Mouse (Mus musculus): ENCODE data around the gene Lpin2. TPM values are rescaled to one million over a fixed set of nuclear protein-coding genes. Genes with fewer than 3 reads are reported as not detected.

Lpin2 gene
- polyA plus RNA-seq, 1 experiment, result 55.8 TPM

DNA sequence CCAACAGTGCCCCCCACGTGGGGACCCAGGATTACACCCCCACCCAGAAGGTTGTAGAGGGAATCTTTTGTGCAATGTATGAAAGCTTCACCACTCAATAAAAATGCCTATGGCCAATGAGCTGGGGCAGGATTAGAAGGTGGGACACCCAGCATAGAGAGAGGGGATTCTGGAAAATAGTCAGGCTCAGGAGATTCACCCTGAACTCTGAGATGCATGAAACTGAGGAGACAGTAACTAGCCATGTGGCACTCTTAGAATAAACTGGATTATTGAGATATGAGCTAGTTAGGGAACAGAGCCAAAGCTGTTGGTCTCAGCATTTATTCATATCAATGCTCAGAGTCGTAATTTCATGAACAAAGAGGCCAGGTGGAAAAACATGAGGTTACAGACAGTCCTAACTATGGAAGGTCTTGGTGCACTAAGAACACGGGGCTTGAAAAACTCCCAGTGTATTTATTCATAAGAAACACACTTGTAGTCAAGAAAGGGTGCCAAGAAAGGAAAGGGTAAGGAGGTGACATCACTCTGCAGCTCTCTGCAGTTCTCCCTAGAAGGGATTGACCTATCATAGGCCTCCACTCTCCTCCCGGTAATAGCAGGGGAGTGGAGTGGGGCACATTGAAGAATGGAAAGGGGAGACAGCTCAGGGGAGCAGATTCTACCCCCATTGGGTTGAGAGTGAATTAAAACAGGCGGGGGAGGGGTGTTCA is 83.1 kb downstream of the Lpin2 start:
- 56% methylated on average over 5 of the region's 5 CpGs for WGBS
- no peak for DNase-seq
- no peaks in the 10 kb centered on the region for H3K4me1 ChIP-seq (ENCODE audit: control insufficient read depth, insufficient read depth, low read length)
- no peak overlapping the region for H3K4me3 ChIP-seq (replicated peaks; ENCODE audit: extremely low read depth, low read depth, low read length)
- TF ChIP-seq CTCF (IDR thresholded peaks at IDR 0.05; ENCODE audit: insufficient read depth, low read length) (no peak), POLR2A (IDR thresholded peaks at IDR 0.05; ENCODE audit: borderline replicate concordance, extremely low read depth, low read depth, low read length) (no peak)

DNA sequence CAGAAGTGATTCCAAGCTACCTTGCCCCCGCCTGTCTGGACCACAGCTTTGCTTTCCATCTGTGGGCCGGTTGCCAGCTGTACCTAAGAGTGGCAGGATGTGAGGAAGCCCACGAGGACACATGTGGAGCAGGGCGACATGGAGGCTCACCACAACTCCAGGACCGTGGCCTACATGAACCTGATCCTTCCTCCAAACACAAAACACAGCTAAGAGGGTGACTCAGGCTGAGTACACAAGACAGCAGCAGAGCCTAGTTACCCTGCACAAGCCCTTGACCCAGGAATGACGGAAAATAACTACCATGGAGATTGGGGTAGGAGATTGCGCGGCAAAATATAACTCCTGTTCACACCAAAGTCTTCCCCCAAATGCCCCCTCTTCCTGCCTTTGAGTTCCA is 85.0 kb downstream of the Lpin2 start:
- H3K4me1 ChIP-seq (ENCODE audit: control insufficient read depth, insufficient read depth, low read length), result no peaks in the 10 kb centered on the region
- TF ChIP-seq POLR2A (IDR thresholded peaks at IDR 0.05; ENCODE audit: borderline replicate concordance, extremely low read depth, low read depth, low read length) (no peak), CTCF (IDR thresholded peaks at IDR 0.05; ENCODE audit: insufficient read depth, low read length) (no peak)
- DNase-seq, result no peak
- WGBS, result 59% methylated on average over 8 of the region's 8 CpGs
- no peak overlapping the region for H3K4me3 ChIP-seq (replicated peaks; ENCODE audit: extremely low read depth, low read depth, low read length)

DNA sequence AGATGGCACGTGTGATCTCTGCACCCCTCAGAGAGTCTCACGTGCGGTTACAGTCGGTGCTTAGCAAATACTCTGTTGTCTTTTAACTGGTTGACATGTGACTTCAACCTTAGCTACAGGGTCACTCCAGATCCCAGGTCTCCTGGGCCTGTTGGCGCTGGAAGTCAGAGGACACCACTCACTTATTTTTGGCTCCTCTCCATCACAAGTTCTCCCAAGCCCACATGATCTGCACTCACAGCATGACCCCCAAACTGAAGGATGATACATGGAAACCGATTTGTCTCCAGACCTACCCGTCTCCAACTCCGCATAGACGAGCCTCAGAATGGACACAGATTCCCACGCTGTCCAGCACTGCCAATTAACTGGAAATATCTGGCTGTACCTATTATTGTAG is 85.8 kb downstream of the Lpin2 start:
- DNase-seq, result no peak
- WGBS, result 87% methylated on average over 10 of the region's 10 CpGs
- no peak for TF ChIP-seq CTCF (IDR thresholded peaks at IDR 0.05; ENCODE audit: insufficient read depth, low read length)
- no peak for TF ChIP-seq POLR2A (IDR thresholded peaks at IDR 0.05; ENCODE audit: borderline replicate concordance, extremely low read depth, low read depth, low read length)
- Histone ChIP-seq H3K4me3 (replicated peaks; ENCODE audit: extremely low read depth, low read depth, low read length) (no peak overlapping the region), H3K4me1 (ENCODE audit: control insufficient read depth, insufficient read depth, low read length) (no peaks in the 10 kb centered on the region)

DNA sequence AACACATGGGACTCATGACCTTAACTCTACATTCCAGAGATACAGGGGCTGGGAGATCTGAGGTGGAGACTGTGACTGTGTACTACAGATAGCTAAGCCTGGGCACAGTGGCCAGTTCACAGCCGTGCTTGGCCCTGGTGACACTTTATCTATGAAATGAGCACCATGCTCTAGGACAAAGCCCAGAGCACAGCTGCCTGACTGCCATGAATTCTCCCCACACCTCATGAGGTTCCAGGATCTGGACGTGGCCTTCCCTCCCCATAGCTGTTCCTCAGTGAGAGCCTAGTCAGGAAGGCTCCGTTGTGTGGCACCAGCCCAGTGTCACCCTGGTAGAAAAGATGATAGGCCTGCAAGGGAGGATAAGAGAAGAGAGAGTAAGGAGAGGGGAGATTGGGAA is 86.2 kb downstream of the Lpin2 start:
- no peak for TF ChIP-seq POLR2A (IDR thresholded peaks at IDR 0.05; ENCODE audit: borderline replicate concordance, extremely low read depth, low read depth, low read length)
- TF ChIP-seq CTCF (IDR thresholded peaks at IDR 0.05; ENCODE audit: insufficient read depth, low read length), result no peak
- WGBS, result 75% methylated on average over 3 of the region's 3 CpGs
- no peak overlapping the region for H3K4me3 ChIP-seq (replicated peaks; ENCODE audit: extremely low read depth, low read depth, low read length)
- H3K4me1 ChIP-seq (ENCODE audit: control insufficient read depth, insufficient read depth, low read length), result no peaks in the 10 kb centered on the region
- DNase-seq, result no peak

DNA sequence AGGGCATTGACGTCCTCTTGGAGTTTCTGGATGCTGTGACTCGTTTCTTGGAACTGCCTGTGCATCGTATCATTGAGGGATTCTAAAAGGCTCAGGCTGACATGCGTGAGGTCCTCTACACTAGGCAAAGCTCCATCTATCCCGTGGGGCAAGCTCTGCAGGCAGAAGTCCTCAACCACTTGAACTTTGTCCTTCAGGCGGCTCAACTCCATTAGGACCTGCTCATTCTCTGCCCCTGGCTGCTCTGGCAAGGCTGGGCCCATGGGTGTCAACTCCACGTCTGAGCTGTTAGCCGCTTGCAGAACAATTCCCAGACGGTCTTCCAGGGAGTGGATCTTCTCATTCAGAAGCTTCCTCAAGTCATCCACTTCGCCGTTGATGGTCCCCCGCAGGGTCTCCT is 91.5 kb downstream of the Lpin2 start:
- TF ChIP-seq CTCF (IDR thresholded peaks at IDR 0.05; ENCODE audit: insufficient read depth, low read length) (no peak), POLR2A (IDR thresholded peaks at IDR 0.05; ENCODE audit: borderline replicate concordance, extremely low read depth, low read depth, low read length) (no peak)
- Histone ChIP-seq H3K4me3 (replicated peaks; ENCODE audit: extremely low read depth, low read depth, low read length) (no peak overlapping the region), H3K4me1 (ENCODE audit: control insufficient read depth, insufficient read depth, low read length) (no peaks in the 10 kb centered on the region)
- no peak for DNase-seq
- 87% methylated on average over 12 of the region's 12 CpGs for WGBS

DNA sequence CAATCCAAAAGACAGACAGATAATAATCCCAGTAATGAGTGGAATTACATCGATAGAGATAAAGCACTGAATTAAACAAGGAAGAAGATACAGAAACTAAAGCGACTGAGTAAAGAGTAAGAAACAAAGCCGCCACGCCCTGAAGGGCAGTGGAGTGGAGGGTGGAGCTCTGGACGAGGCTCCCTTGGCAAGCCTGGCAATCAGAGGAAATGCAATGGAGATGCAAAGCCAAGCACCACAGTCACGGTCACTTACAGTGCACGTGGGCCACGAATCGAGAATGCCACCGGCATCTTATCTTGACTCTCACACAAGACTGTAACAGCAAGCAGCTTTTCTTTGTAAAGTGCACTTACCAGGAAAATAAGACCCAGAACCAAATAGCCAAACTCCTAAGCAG is 94.4 kb downstream of the Lpin2 start:
- no peak overlapping the region for H3K4me3 ChIP-seq (replicated peaks; ENCODE audit: extremely low read depth, low read depth, low read length)
- no peaks in the 10 kb centered on the region for H3K4me1 ChIP-seq (ENCODE audit: control insufficient read depth, insufficient read depth, low read length)
- no peak for DNase-seq
- 63% methylated on average over 10 of the region's 10 CpGs for WGBS
- TF ChIP-seq POLR2A (IDR thresholded peaks at IDR 0.05; ENCODE audit: borderline replicate concordance, extremely low read depth, low read depth, low read length) (no peak), CTCF (IDR thresholded peaks at IDR 0.05; ENCODE audit: insufficient read depth, low read length) (no peak)

DNA sequence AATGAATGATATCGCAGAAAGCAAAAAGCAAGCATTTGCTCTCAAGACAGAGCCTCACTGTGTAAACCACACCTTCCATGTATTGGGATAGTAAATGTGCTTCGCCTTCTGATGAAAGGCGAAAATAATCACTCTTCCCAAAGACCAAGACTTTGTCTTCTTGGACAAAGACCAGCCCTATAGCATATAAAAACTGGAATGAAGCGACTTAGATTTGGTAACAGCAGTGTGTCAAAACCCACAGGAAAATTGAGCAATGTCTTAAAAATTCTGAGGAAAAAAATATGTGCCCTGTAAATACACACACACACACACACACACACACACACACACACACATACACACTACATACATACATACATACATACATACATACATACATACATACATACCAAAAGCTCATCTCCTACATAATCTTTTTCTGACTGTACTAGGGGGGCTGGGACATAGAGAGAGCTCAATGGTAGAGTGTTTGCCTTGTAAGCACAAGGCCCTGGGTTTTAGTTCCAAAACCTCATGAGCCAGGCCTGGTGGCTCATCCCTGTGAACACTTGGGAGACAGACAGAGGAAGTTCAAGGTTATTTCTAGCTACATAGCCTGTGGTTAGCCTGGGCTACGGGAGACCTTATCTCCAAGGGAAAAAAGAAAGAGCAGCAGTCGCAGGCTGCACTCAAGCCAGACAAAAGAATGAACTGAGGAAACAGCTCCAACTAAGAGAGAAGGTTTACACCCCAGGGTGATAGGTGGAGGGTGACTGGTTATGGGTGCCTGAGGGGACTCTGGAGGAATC is 95.5 kb downstream of the Lpin2 start:
- Histone ChIP-seq H3K4me1 (ENCODE audit: control insufficient read depth, insufficient read depth, low read length) (no peaks in the 10 kb centered on the region), H3K4me3 (replicated peaks; ENCODE audit: extremely low read depth, low read depth, low read length) (no peak overlapping the region)
- TF ChIP-seq CTCF (IDR thresholded peaks at IDR 0.05; ENCODE audit: insufficient read depth, low read length), result no peak
- no peak for TF ChIP-seq POLR2A (IDR thresholded peaks at IDR 0.05; ENCODE audit: borderline replicate concordance, extremely low read depth, low read depth, low read length)
- no peak for DNase-seq
- 81% methylated on average over 6 of the region's 6 CpGs for WGBS

DNA sequence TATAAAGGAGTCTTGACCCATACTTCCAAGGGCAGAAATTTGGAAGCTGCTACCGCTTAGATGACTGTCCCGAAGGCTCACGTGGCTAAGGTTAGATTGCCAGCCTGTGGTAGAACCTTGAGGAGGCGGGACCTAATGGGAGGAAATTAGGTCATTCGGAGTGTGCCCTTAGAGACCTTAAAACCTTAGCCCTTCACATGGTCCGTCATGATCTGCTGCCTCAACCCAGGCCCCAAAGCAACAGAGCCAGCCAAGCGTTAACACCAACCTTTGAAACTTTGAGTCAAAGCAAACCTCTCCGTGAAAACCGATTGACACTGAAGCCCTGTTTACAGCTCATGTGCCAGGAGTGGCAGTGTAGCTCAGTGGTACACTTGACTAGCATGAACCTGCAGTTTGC is 100.4 kb downstream of the Lpin2 start:
- DNase-seq, result no peak
- TF ChIP-seq CTCF (IDR thresholded peaks at IDR 0.05; ENCODE audit: insufficient read depth, low read length) (no peak), POLR2A (IDR thresholded peaks at IDR 0.05; ENCODE audit: borderline replicate concordance, extremely low read depth, low read depth, low read length) (no peak)
- Histone ChIP-seq H3K4me3 (replicated peaks; ENCODE audit: extremely low read depth, low read depth, low read length) (no peak overlapping the region), H3K4me1 (ENCODE audit: control insufficient read depth, insufficient read depth, low read length) (peaks cover 2% of the 10 kb centered on the region; the same call in 1 of the 2 replicates)
- 88% methylated on average over 9 of the region's 9 CpGs for WGBS

DNA sequence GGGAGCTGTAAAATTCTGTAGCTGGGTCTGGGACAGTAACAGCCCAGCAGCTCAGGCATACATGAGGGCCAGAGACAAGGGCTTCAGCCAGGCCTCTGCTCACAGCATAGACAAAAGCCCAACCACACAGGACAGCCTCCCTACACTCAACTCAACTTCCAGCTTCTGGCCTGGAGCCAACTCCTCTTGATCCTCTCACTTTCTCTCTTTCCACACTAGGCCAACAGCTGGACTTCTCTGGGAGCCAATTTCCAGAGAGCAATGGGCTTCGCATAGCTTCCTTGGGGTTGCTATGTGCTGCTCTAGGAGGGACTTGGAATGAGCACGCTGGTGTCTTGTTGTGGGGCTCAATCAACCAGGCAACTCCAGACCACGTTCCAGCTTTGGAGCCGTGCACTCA is 100.9 kb downstream of the Lpin2 start:
- H3K4me1 ChIP-seq (ENCODE audit: control insufficient read depth, insufficient read depth, low read length), result peaks cover 2% of the 10 kb centered on the region; the same call in 1 of the 2 replicates
- TF ChIP-seq POLR2A (IDR thresholded peaks at IDR 0.05; ENCODE audit: borderline replicate concordance, extremely low read depth, low read depth, low read length) (no peak), CTCF (IDR thresholded peaks at IDR 0.05; ENCODE audit: insufficient read depth, low read length) (no peak)
- no peak for DNase-seq
- no peak overlapping the region for H3K4me3 ChIP-seq (replicated peaks; ENCODE audit: extremely low read depth, low read depth, low read length)
- 56% methylated on average over 4 of the region's 4 CpGs for WGBS

DNA sequence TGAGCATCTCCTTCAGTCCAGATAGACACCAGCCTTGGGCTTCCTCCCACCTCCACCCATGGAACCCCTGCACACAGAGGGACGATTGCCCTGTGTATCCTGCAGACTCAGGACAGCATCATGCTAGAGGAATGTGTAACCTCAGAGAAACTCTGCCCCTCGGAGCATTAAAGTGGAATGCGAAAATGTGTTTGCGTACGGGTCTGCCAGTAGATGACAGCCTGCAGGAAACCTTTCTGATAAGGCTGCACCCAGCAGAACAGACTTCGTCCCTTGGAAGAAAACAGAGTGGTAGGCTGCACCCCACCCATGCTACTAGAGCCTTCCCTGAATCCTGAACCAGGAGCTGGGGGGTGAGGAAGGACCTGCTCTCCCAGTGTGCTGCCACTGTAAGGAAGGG is 102.5 kb downstream of the Lpin2 start:
- peaks cover 2% of the 10 kb centered on the region; the same call in 1 of the 2 replicates for H3K4me1 ChIP-seq (ENCODE audit: control insufficient read depth, insufficient read depth, low read length)
- TF ChIP-seq POLR2A (IDR thresholded peaks at IDR 0.05; ENCODE audit: borderline replicate concordance, extremely low read depth, low read depth, low read length) (no peak), CTCF (IDR thresholded peaks at IDR 0.05; ENCODE audit: insufficient read depth, low read length) (no peak)
- no peak overlapping the region for H3K4me3 ChIP-seq (replicated peaks; ENCODE audit: extremely low read depth, low read depth, low read length)
- no peak for DNase-seq
- 31% methylated on average over 6 of the region's 6 CpGs for WGBS

All from lung, adult 2 months (tissue).